Mouse (Mus musculus): ENCODE measurements at regions not wholly inside any gene's neighbourhood (a gene's known extent, or its start where the extent isn't known, plus 50 kb on each side); places are given as distances from the start of the nearest gene placed in this dataset.

DNA sequence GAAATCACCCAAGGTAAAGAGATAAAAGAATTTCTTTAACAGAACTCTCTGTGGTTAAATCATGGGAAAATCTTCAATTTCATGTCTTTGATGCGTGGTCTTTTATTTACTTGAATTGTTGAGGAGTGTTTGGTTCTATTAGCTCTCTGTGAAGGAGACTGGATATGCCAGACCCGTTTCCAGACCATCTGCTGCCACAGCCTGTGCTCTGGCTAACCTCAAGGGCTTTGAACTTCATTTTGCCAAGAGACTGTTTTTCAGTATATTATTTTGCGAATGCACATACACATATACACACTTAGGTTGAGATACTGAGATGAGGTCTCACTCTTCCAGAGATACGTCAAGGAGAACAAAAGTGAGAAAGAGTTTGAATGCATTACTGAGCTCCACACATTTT, 414.4 kb downstream of the 1700017N19Rik start:
- TF ChIP-seq CTCF (IDR thresholded peaks at IDR 0.05; ENCODE audit: borderline replicate concordance, insufficient read depth, low read depth, low read length) (no peak), POLR2A (IDR thresholded peaks at IDR 0.05; ENCODE audit: borderline replicate concordance, insufficient read depth, low read length) (no peak)

All from cerebellum, adult 2 months (tissue).